Mouse (Mus musculus) kidney, postnatal 0 days (tissue): Measurements from ENCODE around the gene 5730522E02Rik. TPM values are rescaled to one million over a fixed set of nuclear protein-coding genes. Genes with fewer than 3 reads are reported as not detected.

ENCODE experiments used
- ATAC-seq: fragments of 200-750 bp; cut with Nextera tagmentation; replicated peaks from 2 replicates; pipeline ENCODE4 v1.8.0; 2017; ENCODE audit warnings: low read depth, moderate number of reproducible peaks, moderate TSS enrichment, moderate library complexity; ENCODE audit not compliant: low FRiP score
- DNase-seq: peaks from one replicate; pipeline ENCODE4 v3.0.0-alpha.2; 2016; ENCODE audit warnings: low spot score
- H3K27ac ChIP-seq: fragments of 300-500 bp; sonication (generic); 2 replicates; pipeline ENCODE4 v1.5.1; 2014; ENCODE audit warnings: mild to moderate bottlenecking
- H3K27me3 ChIP-seq: fragments of 300-500 bp; sonication (generic); 2 replicates; pipeline ENCODE4 v1.6.1; 2014; ENCODE audit warnings: low read length, mixed read lengths; ENCODE audit not compliant: insufficient read depth
- H3K36me3 ChIP-seq: fragments of 300-500 bp; sonication (generic); 2 replicates; pipeline ENCODE4 v1.6.1; 2014; ENCODE audit warnings: low read length, mixed read lengths; ENCODE audit not compliant: insufficient read depth
- H3K4me1 ChIP-seq: fragments of 300-500 bp; sonication (generic); replicated peaks from 2 replicates; pipeline ENCODE4 v1.6.1; 2014; ENCODE audit warnings: antibody characterized with exemption, low read length, mixed read lengths; ENCODE audit not compliant: insufficient read depth
- H3K4me2 ChIP-seq: fragments of 300-500 bp; sonication (generic); 2 replicates; pipeline ENCODE4 v1.6.1; 2014; ENCODE audit warnings: mild to moderate bottlenecking, low read length, moderate library complexity, mixed read lengths
- H3K4me3 ChIP-seq: fragments of 300-500 bp; sonication (generic); replicated peaks from 2 replicates; pipeline ENCODE4 v1.5.1; 2014; ENCODE audit warnings: low read depth, low read length
- H3K9ac ChIP-seq: fragments of 300-500 bp; sonication (generic); 2 replicates; pipeline ENCODE4 v1.6.1; 2014; ENCODE audit warnings: low read depth, low read length
- H3K9me3 ChIP-seq: fragments of 300-500 bp; sonication (generic); replicated peaks from 2 replicates; pipeline ENCODE4 v1.6.1; 2016; ENCODE audit warnings: low read length, inconsistent platforms, mixed read lengths
- CTCF ChIP-seq: IDR thresholded peaks from 2 replicates; pipeline ENCODE4 v1.5.1; 2016; ENCODE audit warnings: antibody characterized with exemption, low read depth, mild to moderate bottlenecking, moderate library complexity
- WGBS: fragments of 180-500 bp; shearing (Covaris S2); extraction: QIAGEN DNeasy Blood & Tissue Kit; methylation state at CpG from one replicate; pipeline ENCODE4 v1.1.7; 2014; 5-methylcytosine and 5-hydroxymethylcytosine counted together
- polyA plus RNA-seq: library from polyadenylated mRNA; unstranded; fragments of >200 nt; fragmentation: Nextera tagmentation; extraction: Ambion mirVana; gene quantifications from 2 replicates; pipeline ENCODE4 v1.2.1, GENCODE M21; 2015

The 5730522E02Rik gene
- polyA plus RNA-seq, 1 experiment from 2014 or later: 1.7 TPM

DNA sequence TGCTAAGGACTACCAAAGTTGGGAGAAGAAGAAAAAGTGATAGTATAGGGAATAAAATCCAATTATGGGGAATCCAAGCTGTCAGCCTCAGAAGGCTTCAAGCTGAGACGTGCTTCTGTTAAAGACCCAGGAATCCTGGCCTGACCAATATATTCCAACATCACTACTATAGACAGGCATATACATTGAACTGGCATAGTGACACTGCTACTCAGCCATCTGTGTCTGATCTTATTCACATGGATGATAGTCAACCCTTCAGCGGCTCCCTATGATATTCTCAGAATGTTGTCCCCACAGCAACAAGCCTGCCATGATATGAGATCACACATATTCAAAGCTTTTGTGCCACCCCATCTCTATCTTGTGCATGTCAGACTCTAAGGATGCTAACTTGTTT, 284.3 kb downstream of the 5730522E02Rik start:
- WGBS: 89% methylated on average over 2 of the region's 2 CpGs
- DNase-seq (no peak), ATAC-seq (no peak)
- no peaks in the 10 kb centered on the region for H3K27me3 ChIP-seq
- no peak overlapping the region for H3K4me3 ChIP-seq
- no peak for TF ChIP-seq CTCF
- H3K9ac ChIP-seq: no peak overlapping the region
- H3K9me3 ChIP-seq: no peaks in the 10 kb centered on the region
- no peaks in the 10 kb centered on the region for H3K36me3 ChIP-seq
- H3K4me1 ChIP-seq: no peaks in the 10 kb centered on the region
- H3K4me2 ChIP-seq: no peak overlapping the region
- H3K27ac ChIP-seq: no peak overlapping the region

DNA sequence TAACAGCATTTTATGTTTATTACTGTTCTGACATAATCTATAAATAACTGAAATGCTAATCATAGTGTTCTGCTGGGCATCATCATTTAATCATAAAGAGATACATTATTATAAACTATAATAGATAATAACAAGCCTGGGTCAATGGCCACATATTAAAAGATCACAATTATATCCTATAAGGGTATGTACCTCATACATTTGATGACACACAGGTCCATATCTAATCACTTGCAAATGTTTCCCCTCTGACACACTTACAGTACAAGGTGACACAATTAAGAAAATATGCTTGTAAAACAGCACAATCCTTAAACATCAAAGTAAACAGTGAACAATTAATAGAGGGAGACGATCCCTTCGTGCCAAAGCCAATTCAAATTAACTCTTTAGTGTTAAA, 308.2 kb downstream of the 5730522E02Rik start:
- DNase-seq: no peak
- no peak for ATAC-seq
- H3K9me3 ChIP-seq: no peaks in the 10 kb centered on the region
- no peak overlapping the region for H3K4me3 ChIP-seq
- H3K27ac ChIP-seq: no peak overlapping the region
- no peaks in the 10 kb centered on the region for H3K27me3 ChIP-seq
- WGBS: 60% methylated on average over 2 of the region's 2 CpGs
- H3K36me3 ChIP-seq: no peaks in the 10 kb centered on the region
- H3K9ac ChIP-seq: no peak overlapping the region
- no peak for TF ChIP-seq CTCF
- H3K4me1 ChIP-seq: no peaks in the 10 kb centered on the region
- no peak overlapping the region for H3K4me2 ChIP-seq

DNA sequence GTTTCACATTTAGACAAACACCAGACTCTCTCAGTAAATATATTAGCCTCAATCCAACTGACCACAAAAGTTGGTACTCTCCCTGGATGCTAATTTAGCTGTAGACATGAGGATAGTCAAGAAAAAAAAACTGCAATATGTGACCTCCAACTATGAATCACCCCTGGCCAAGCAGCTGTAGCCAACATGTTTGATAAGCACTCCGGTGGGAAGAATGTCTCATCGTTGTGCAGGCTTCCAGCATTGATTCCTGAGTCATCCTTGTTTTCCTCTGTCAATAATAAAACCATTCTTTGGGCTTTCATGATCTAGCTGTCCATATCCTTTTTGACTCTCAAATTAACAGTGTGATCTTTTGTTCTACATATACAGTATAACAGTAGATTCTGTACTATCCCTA, 308.9 kb downstream of the 5730522E02Rik start:
- Histone ChIP-seq H3K4me1 (no peaks in the 10 kb centered on the region), H3K9ac (no peak overlapping the region), H3K27ac (no peak overlapping the region), H3K4me2 (no peak overlapping the region), H3K36me3 (no peaks in the 10 kb centered on the region), H3K9me3 (no peaks in the 10 kb centered on the region), H3K27me3 (no peaks in the 10 kb centered on the region), H3K4me3 (no peak overlapping the region)
- DNase-seq (no peak), ATAC-seq (no peak)
- TF ChIP-seq CTCF: no peak
- 52% methylated on average over 2 of the region's 2 CpGs for WGBS

GRCm38 (mm10) chr11:25893906-25894305, 316.7 kb downstream of the 5730522E02Rik start:
- 84% methylated on average over 3 of the region's 3 CpGs for WGBS
- TF ChIP-seq CTCF: no peak
- DNase-seq (no peak), ATAC-seq (no peak)
- Histone ChIP-seq H3K9ac (no peak overlapping the region), H3K27me3 (no peaks in the 10 kb centered on the region), H3K9me3 (no peaks in the 10 kb centered on the region), H3K27ac (no peak overlapping the region), H3K4me3 (no peak overlapping the region), H3K4me2 (no peak overlapping the region), H3K4me1 (no peaks in the 10 kb centered on the region), H3K36me3 (no peaks in the 10 kb centered on the region)

DNA sequence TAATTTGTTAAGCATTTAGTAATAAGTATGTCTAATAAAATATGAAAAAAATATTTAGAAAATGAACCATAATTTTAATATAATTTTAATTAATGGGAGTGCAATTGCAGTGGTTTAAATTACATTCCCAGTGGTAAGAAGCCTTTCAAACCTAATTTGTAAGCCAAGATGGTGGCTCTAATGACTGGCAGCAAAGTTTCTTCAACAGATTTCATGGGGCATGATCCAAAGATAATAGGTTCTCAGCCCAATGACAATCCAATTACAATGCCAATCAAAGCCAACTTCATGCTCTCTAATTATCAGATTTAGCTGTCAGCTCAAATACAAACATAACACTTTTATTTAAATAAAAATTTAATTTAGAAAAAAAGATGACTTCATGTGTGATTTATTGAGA, 337.6 kb downstream of the 5730522E02Rik start:
- TF ChIP-seq CTCF: no peak
- Histone ChIP-seq H3K27ac (no peak overlapping the region), H3K4me3 (no peak overlapping the region), H3K9me3 (no peaks in the 10 kb centered on the region), H3K36me3 (no peaks in the 10 kb centered on the region), H3K9ac (no peak overlapping the region), H3K27me3 (no peaks in the 10 kb centered on the region), H3K4me2 (no peak overlapping the region), H3K4me1 (no peaks in the 10 kb centered on the region)
- no peak for ATAC-seq
- DNase-seq: no peak

DNA sequence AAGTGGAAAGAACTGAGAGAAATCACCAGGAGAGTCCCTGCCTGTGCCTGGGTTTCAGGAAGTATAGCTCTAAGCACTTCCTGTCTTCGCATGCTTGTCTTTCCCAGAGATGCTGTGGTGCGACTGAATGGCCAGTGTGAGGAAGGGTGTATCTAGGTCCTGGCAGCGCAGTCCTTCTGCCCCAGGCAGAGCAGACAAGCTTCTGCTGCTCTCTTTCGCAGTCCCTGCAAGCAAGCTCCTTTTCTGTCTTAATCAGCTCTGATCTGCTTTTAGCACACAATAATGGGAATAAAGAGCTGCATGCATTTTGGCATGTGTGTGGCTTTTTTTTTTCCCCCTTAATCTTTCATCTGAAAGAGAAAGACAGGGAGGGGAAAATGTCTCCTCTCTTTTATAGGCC, 338.2 kb downstream of the 5730522E02Rik start:
- no peaks in the 10 kb centered on the region for H3K4me1 ChIP-seq
- H3K4me3 ChIP-seq: no peak overlapping the region
- H3K4me2 ChIP-seq: no peak overlapping the region
- H3K27me3 ChIP-seq: no peaks in the 10 kb centered on the region
- no peaks in the 10 kb centered on the region for H3K9me3 ChIP-seq
- no peak overlapping the region for H3K9ac ChIP-seq
- ATAC-seq (no peak), DNase-seq (no peak)
- WGBS: 62% methylated on average over 4 of the region's 4 CpGs
- H3K36me3 ChIP-seq: no peaks in the 10 kb centered on the region
- no peak for TF ChIP-seq CTCF
- no peak overlapping the region for H3K27ac ChIP-seq

DNA sequence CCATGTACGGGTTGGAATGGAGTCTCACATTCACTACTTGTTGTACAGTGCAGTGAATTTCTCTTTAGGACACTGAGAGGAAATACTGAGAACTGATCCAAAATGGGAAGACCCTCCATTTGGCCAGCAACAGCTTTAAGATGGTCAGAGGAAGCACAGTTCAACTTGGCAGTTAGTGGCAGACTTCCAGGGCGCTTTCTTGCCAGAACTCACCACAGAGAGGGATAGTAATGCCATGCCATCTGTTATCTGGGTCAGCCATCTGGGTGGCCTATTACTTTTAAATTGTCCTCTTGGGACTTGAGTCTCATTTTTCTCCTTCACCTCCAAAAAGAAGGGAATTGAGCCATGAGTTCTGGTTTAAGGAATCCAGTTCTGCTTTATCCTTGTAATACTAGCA, 344.3 kb downstream of the 5730522E02Rik start:
- H3K9ac ChIP-seq: no peak overlapping the region
- DNase-seq: no peak
- no peak overlapping the region for H3K27ac ChIP-seq
- no peaks in the 10 kb centered on the region for H3K27me3 ChIP-seq
- WGBS: 71% methylated on average over 2 of the region's 2 CpGs
- H3K4me3 ChIP-seq: no peak overlapping the region
- no peaks in the 10 kb centered on the region for H3K4me1 ChIP-seq
- no peak overlapping the region for H3K4me2 ChIP-seq
- no peaks in the 10 kb centered on the region for H3K9me3 ChIP-seq
- ATAC-seq: no peak
- TF ChIP-seq CTCF: no peak
- no peaks in the 10 kb centered on the region for H3K36me3 ChIP-seq
